Mouse (Mus musculus): ENCODE data around the gene 0610030E20Rik.

DNA sequence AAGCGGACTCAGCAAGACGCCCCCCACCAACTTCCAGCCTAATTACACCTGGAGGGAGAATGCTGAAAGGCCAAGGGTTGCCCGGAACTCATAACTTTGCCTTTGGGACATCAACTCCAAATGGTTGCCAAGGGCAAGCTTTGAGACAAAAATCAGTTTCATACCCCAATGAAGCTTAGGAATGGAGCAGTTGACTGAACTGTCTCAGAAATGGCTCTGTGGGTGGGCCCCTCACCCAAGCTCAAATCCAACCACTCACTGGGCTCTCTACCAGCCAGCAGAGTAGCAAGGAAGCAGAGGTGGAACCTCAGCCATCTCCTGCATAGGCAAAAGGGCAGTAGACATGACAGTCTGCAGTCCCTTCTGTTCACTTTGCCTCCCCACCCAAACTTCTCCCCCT is 40.7 kb downstream of the 0610030E20Rik start:
- TF ChIP-seq POLR2A (IDR thresholded peaks at IDR 0.05; ENCODE audit: low read depth, low read length) = no peak
- no peak for TF ChIP-seq CTCF (IDR thresholded peaks at IDR 0.05; ENCODE audit: borderline replicate concordance, insufficient read depth, low read length)

Data from embryonic fibroblast, embryonic 13.5 days (primary cell).